Mouse (Mus musculus): ENCODE measurements at regions not wholly inside any gene's neighbourhood (a gene's known extent, or its start where the extent isn't known, plus 50 kb on each side); places are given as distances from the start of the nearest gene placed in this dataset.
A peak's percentile ranks its signal among the peaks of the same experiment; 100 is the strongest.
"Not testable (repeated sequence)": the region's sequence is repeated elsewhere in the genome, so short reads cannot be mapped to it uniquely, and the experiment has no call there.

DNA sequence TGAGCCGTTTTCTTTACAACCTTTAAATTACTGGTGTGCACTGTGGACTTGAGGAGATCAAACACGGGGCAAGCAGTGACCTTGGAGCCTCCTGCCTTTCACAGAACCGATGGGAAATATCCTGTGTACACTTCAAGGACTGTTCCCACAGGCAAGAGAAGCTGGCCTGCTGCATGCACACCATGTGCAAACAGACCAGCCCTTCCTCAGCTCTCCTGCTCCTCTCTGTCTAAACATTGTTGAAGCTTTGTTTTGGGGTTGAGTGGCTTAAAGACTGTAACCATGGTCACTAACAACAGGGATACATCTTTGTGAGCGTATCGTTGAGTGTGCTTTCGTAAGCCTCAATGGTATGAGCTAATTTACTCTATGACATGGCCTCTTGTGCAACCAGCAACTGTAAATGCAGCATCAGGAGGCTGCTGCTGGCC, 50.2 kb upstream of the Agps start:
- H3K27me3 ChIP-seq: 0 out of 2 replicates have a peak, but pooled peaks cover 2% of the 10 kb centered on the region
- no peak overlapping the region for H3K4me3 ChIP-seq
- ATAC-seq (ENCODE audit: low FRiP score): no peak
- WGBS: 74% methylated on average over 6 of the region's 6 CpGs
- no peak overlapping the region for H3K4me2 ChIP-seq (replicated peaks)
- H3K9me3 ChIP-seq (replicated peaks): no peaks in the 10 kb centered on the region
- no peak overlapping the region for H3K9ac ChIP-seq
- H3K4me1 ChIP-seq: peaks cover 3% of the 10 kb centered on the region; the same call in 1 of the 2 replicates
- H3K36me3 ChIP-seq: no peaks in the 10 kb centered on the region
- H3K27ac ChIP-seq: no peak overlapping the region

DNA sequence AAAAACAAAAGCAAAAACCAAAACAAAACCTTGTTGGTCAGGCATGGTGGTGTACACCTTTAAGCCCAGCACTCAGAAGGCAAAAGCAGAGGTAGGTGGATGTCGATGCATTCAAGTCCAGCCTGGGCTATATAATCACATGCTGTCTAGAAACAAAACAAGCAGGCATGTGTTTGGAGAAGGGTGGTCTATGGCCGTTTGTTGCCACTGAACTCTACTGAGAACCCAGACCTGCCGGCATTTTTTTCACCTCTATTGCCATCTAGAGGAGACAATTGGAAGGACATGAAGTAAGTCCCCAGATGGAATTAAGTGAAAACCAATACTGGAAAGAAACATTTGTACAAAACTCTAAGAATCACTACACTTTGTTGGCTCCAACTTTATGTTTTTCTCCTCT, 50.9 kb upstream of the Agps start:
- Histone ChIP-seq H3K9me3 (replicated peaks) (no peaks in the 10 kb centered on the region), H3K4me2 (replicated peaks) (no peak overlapping the region), H3K27me3 (0 out of 2 replicates have a peak, but pooled peaks cover 2% of the 10 kb centered on the region), H3K9ac (no peak overlapping the region), H3K4me3 (no peak overlapping the region), H3K4me1 (peaks cover 7% of the 10 kb centered on the region; the same call in 1 of the 2 replicates), H3K36me3 (no peaks in the 10 kb centered on the region), H3K27ac (no peak overlapping the region)
- under 1% methylated on average over 3 of the region's 3 CpGs for WGBS
- peak; percentile 54; the same call in 1 of the 2 replicates for ATAC-seq (ENCODE audit: low FRiP score)

DNA sequence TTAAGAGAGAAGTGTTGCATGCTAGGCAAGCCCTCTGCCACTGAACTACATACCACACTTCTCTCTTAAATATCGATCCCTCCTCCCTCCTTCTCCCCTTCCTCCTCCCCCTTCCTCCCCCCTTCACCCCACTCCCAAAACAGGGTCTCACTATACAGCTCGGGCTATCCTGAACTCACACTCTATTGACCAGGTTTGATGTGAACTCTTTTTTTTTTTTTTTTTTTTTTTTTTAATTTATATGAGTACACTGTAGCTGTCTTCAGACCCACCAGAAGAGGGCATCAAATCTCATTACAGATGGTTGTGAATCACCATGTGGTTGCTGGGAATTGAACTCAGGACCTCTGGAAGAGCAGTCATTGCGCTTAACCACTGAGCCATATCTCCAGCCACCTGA, 53.3 kb upstream of the Agps start:
- not testable (repeated sequence) for H3K4me2 ChIP-seq (replicated peaks); H3K9me3 ChIP-seq (replicated peaks); H3K36me3 ChIP-seq; H3K27ac ChIP-seq; ATAC-seq (ENCODE audit: low FRiP score); H3K9ac ChIP-seq; H3K27me3 ChIP-seq; H3K4me1 ChIP-seq; H3K4me3 ChIP-seq
- WGBS: 94% methylated on average over 3 of the region's 3 CpGs

DNA sequence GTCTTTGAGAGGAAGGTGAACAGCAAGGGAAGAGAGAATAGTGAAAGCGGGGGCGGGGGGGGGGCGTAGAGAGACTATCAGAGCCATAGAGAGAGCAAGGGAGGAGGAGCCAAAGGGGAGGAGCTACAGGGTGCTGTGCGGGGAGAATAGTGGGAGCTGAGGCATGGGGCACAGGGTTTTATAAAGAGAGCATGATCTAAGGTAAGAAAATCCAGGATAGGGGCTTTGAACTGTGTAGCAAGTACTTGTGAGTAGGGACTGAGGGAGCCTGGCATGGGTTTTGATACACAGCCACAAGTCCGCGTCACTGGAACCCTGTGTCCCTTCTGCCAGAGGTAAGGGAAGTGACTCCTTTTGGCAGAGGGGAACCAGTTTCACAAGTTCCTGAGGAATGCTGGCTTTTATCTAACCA, 54.9 kb upstream of the Agps start:
- Histone ChIP-seq H3K9me3 (replicated peaks) (no peaks in the 10 kb centered on the region), H3K9ac (no peak overlapping the region), H3K4me1 (peaks cover 7% of the 10 kb centered on the region; the same call in 1 of the 2 replicates), H3K4me2 (replicated peaks) (peak overlapping the region; percentile 34), H3K4me3 (no peak overlapping the region), H3K27ac (no peak overlapping the region), H3K36me3 (no peaks in the 10 kb centered on the region), H3K27me3 (0 out of 2 replicates have a peak, but pooled peaks cover 2% of the 10 kb centered on the region)
- ATAC-seq (ENCODE audit: low FRiP score): no peak
- 28% methylated on average over 5 of the region's 6 CpGs for WGBS

DNA sequence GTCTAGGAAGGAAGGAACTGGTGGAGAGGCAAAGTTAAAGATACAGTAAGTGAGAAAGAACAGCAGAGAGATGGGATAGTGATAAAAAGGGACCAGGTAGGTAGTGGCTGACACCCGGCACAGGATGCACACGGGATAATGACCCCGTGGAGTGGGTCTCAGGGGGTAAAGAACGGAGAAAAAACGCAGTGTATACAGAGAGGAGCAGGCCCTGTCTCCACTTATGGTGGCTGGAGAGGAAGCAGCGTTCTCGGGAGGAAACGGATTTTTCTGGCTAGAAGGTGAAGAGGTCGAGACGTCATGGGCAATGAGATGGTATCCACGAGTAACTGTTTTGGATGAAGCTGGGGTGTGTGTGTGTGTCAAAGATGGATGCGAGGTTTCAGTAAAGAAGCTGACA, 55.4 kb upstream of the Agps start:
- 0 out of 2 replicates have a peak, but pooled peaks cover 2% of the 10 kb centered on the region for H3K27me3 ChIP-seq
- WGBS: 29% methylated on average over 12 of the region's 12 CpGs
- peak overlapping the region; percentile 34 for H3K4me2 ChIP-seq (replicated peaks)
- peaks cover 7% of the 10 kb centered on the region; the same call in 1 of the 2 replicates for H3K4me1 ChIP-seq
- no peak overlapping the region for H3K9ac ChIP-seq
- no peak for ATAC-seq (ENCODE audit: low FRiP score)
- no peak overlapping the region for H3K27ac ChIP-seq
- no peak overlapping the region for H3K4me3 ChIP-seq
- no peaks in the 10 kb centered on the region for H3K36me3 ChIP-seq
- no peaks in the 10 kb centered on the region for H3K9me3 ChIP-seq (replicated peaks)

DNA sequence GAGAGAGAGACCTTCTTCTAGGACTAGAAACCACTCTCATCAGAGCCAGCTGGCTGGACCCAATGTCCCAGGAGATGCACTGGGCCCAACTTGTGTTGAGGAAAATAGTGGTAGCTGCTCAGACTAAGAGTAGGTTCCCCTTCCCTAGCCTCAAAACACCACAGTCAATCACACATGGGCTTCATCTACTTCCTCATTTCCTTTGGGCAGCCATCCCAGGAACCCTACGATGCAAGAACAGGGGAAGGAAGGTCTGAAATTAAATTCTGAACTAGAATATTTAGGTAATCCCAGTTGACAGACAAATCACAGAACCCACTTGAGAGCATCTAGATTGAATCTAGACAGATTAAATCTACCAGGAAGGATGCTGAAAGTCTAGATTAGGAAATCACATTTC, 56.8 kb upstream of the Agps start:
- no peak overlapping the region for H3K27ac ChIP-seq
- H3K9ac ChIP-seq: no peak overlapping the region
- H3K4me1 ChIP-seq: peaks cover 7% of the 10 kb centered on the region; the same call in 1 of the 2 replicates
- no peak for ATAC-seq (ENCODE audit: low FRiP score)
- H3K27me3 ChIP-seq: 0 out of 2 replicates have a peak, but pooled peaks cover 2% of the 10 kb centered on the region
- 80% methylated on average over 1 of the region's 1 CpGs for WGBS
- no peaks in the 10 kb centered on the region for H3K36me3 ChIP-seq
- no peaks in the 10 kb centered on the region for H3K9me3 ChIP-seq (replicated peaks)
- H3K4me3 ChIP-seq: no peak overlapping the region
- no peak overlapping the region for H3K4me2 ChIP-seq (replicated peaks)

DNA sequence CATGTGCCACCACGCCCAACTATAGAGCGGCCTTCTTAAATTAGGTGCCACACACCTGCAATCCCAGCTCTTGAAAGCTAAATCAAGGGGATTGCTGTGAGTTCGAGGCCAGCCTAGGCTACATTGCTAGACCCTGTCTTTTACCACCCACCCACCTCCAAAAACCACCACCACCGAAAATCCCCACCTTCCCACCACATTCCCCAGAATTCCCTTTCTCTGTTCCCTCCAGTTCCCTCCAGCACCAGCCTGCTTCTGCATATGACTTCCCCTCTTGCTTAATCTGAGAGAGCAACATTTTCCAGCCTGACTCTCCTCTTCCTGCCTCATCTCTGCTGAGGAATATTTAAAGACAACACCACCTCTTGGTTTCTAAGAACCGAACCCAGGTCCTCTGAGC, 58.5 kb upstream of the Agps start:
- WGBS: 94% methylated on average over 5 of the region's 5 CpGs
- ATAC-seq (ENCODE audit: low FRiP score): no peak
- H3K4me3 ChIP-seq: no peak overlapping the region

DNA sequence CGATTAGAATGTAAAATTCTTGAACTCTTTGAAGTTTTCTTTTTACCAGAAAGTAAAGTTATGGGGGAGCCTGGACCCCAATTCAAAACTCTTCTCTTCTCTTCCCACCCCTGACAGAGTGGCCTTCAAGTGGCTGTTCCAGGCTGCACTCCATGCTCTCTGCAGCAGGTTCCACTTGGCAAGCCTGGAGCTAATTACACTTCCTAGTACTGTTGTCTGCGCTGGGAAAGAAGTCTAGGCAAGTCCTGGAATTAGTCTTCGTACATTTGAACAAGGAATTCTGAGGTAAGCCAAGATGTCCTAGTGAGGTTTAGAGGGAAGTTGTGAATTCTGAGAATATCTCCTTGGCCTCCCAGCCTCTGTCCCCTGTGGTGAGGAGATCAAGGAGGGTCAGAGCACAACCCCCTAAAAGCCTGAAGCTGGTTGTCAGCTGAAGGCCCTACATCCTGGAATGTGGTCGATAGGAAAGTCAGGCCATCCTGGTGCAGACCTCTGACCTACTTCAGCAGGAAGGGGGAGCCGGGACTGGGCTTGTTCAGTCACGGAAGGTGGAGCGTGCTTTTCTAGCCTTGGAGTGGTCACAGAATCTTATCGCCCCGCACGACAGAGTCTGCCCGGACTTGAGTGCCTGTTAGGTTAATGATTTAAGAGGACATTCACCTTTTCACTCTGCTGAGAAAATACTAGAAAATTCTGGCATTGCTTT, 59.6 kb upstream of the Agps start:
- no peak overlapping the region for H3K27ac ChIP-seq
- no peaks in the 10 kb centered on the region for H3K9me3 ChIP-seq (replicated peaks)
- ATAC-seq (ENCODE audit: low FRiP score): no peak
- WGBS: 42% methylated on average over 11 of the region's 11 CpGs
- H3K9ac ChIP-seq: no peak overlapping the region
- no peak overlapping the region for H3K4me2 ChIP-seq (replicated peaks)
- no peak overlapping the region for H3K4me3 ChIP-seq
- H3K27me3 ChIP-seq: no peaks in the 10 kb centered on the region
- H3K36me3 ChIP-seq: no peaks in the 10 kb centered on the region
- H3K4me1 ChIP-seq: peaks cover 13% of the 10 kb centered on the region

More for the DNA sequence above, 58.5 kb upstream of the Agps start:
- Histone ChIP-seq H3K27me3 (no peaks in the 10 kb centered on the region), H3K9ac (no peak overlapping the region), H3K27ac (no peak overlapping the region), H3K4me1 (peaks cover 9% of the 10 kb centered on the region), H3K4me2 (replicated peaks) (no peak overlapping the region), H3K36me3 (no peaks in the 10 kb centered on the region), H3K9me3 (replicated peaks) (no peaks in the 10 kb centered on the region)

DNA sequence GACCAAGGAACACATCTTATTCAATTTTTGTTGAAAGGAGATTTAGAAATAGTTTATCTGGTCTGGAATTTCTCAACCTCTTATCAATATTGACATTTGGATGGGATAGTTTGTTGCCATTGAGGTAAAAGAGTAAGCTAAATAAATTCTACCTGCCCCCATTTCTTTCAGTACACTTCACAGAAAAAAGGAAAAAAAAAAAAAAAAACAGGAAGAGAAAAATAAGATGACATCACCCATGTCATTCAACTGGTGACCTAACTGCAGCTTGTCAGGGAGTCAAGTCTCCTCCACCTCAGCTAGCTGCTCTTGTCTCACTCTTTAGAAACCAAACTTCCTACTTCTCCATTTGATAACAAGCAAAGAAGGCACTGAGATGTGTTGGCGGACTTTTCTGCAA, 61.3 kb upstream of the Agps start:
- ATAC-seq (ENCODE audit: low FRiP score): no peak
- no peaks in the 10 kb centered on the region for H3K27me3 ChIP-seq
- H3K4me3 ChIP-seq: no peak overlapping the region
- no peaks in the 10 kb centered on the region for H3K9me3 ChIP-seq (replicated peaks)
- H3K27ac ChIP-seq: no peak overlapping the region
- no peak overlapping the region for H3K9ac ChIP-seq
- 92% methylated on average over 1 of the region's 1 CpGs for whole genome bisulfite sequencing
- no peaks in the 10 kb centered on the region for H3K36me3 ChIP-seq
- peaks cover 6% of the 10 kb centered on the region; the same call in 1 of the 2 replicates for H3K4me1 ChIP-seq
- no peak overlapping the region for H3K4me2 ChIP-seq (replicated peaks)

DNA sequence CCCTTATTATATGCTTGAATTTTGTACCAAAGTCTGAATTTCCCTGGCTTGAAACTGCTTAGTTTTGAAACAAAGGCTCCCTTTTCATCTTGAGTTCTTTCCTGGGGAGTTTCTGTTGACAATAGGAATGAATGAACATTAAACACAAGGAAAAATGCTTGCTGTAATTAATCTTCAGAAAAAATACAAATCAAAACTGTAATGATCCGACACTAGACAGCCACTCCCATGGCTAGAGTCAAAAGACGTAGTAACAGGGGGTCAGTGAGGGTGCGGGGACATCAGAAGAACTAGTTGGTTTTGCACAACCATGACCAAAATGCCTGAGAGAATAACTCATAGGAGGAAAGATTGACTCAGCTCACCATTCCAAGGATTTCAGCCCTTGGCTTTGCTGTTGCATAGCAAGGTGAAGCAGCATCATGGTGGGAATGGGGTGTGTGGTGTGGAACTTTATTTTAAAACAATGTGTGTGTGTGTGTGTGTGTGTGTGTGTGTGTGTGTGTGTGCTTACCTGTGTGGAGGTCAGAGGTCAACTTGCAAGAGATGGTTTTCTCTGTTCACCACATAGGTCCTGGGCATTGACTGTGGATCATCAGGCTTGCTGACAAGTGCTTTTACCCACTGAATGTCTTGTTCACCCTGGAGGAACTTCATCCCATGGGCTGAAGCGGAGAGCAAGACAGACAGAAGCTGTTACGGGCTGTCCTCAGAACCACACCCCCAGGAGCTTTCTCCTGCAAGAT, 63.2 kb upstream of the Agps start:
- 75% methylated on average over 5 of the region's 5 CpGs for WGBS
- Histone ChIP-seq H3K27me3 (no peaks in the 10 kb centered on the region), H3K9me3 (replicated peaks) (no peaks in the 10 kb centered on the region), H3K4me3 (no peak overlapping the region), H3K36me3 (no peaks in the 10 kb centered on the region), H3K27ac (no peak overlapping the region), H3K9ac (no peak overlapping the region), H3K4me2 (replicated peaks) (no peak overlapping the region), H3K4me1 (peaks cover 6% of the 10 kb centered on the region; the same call in 1 of the 2 replicates)
- no peak for ATAC-seq (ENCODE audit: low FRiP score)

DNA sequence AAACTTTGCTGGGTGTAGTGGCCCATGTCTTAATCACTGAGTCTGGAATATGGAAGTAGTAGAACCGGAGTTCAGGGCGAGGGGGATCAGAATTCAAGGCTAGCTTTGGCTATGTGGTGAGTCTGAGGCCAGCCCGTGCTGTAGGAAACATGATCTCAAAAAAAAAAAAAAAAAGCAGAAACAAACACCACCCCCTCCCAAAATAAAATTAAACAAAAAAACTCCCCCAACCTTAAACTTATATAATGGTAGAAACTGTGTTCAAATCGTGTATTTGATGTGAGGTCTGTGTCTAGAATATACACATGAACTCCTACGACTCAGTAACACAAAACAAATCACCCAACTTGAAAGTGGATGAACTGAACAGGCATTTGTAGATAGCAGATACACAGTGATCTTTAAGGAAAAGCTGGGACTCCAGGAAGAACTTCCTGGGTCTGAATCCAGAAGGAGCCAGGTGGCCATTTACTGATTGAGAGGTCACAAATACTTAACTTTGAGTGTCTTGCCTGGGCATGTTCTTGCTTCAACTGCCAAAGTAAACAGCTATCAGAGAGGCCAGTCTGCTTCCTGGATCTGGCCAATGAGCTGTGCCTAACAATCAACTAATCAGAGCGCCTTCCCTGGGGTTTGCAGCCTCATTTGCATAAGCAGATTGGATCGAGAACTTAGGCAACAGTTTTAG, 63.6 kb upstream of the Nfe2l2 start:
- Histone ChIP-seq H3K9me3 (replicated peaks) (no peaks in the 10 kb centered on the region), H3K4me2 (replicated peaks) (no peak overlapping the region), H3K27me3 (no peaks in the 10 kb centered on the region), H3K9ac (no peak overlapping the region), H3K36me3 (no peaks in the 10 kb centered on the region), H3K4me1 (peaks cover 6% of the 10 kb centered on the region; the same call in 1 of the 2 replicates), H3K4me3 (no peak overlapping the region), H3K27ac (no peak overlapping the region)
- 53% methylated on average over 7 of the region's 7 CpGs for WGBS
- ATAC-seq (ENCODE audit: low FRiP score): no peak

DNA sequence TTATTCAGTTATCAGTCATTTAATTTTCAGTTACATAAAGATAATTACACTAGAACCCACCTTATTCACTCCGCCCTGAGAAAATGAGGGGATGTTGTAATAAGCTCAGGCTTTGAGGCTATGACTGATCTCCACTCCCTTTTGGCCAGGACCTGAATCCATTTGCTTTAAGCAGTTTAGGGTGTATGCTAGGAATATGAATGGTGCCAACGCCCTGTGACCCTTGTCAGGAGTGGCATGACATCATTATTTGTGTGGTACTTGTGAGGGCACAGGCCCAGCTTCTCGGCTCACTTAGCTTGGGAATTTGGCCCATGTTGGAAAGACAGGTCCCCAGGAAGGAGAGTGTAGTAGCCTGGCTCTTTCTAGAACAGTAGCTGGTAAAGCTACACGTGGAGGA, 61.0 kb upstream of the Nfe2l2 start:
- H3K4me2 ChIP-seq (replicated peaks): no peak overlapping the region
- no peaks in the 10 kb centered on the region for H3K27me3 ChIP-seq
- H3K27ac ChIP-seq: no peak overlapping the region
- peaks cover 6% of the 10 kb centered on the region; the same call in 1 of the 2 replicates for H3K4me1 ChIP-seq
- no peak for ATAC-seq (ENCODE audit: low FRiP score)
- no peaks in the 10 kb centered on the region for H3K9me3 ChIP-seq (replicated peaks)
- no peak overlapping the region for H3K9ac ChIP-seq
- WGBS: 83% methylated on average over 4 of the region's 4 CpGs
- H3K36me3 ChIP-seq: no peaks in the 10 kb centered on the region
- H3K4me3 ChIP-seq: no peak overlapping the region

Data from hindbrain, embryonic 12.5 days (tissue).